Mouse (Mus musculus) thymus, postnatal 10 days (tissue): ENCODE results near the gene Fam240a.

Experiments
- DNase-seq, 2 experiments: peaks; one replicate each; pipeline ENCODE4 v3.0.0; 2021; ENCODE audit warnings: low spot score in 2 of 2

Gene Fam240a

GRCm38 (mm10) chr9:110945343-110945742 is 28.7 kb upstream of the Fam240a start:
- DNase-seq: no peak

DNA sequence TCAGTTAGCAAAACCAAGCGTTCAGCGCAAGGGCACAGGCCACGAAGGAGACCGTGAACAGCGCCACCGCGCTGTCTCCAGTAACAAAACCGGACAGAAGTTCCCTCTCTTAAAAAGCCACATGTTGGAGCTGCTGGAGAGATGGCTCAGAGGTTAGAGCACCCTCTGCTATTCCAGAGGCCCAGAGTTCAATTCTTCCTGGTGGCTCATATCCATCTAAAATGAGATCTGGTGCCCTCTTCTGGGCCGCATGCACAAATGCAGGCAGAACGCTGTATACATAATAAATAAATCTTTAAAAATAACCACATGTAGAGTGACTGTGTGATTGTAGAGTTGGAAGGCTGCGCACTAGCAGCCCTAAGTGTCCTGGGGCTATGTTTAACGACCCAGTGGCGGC is 27.6 kb upstream of the Fam240a start:
- peak in 1 of 2 experiments; percentile 34 for DNase-seq

DNA sequence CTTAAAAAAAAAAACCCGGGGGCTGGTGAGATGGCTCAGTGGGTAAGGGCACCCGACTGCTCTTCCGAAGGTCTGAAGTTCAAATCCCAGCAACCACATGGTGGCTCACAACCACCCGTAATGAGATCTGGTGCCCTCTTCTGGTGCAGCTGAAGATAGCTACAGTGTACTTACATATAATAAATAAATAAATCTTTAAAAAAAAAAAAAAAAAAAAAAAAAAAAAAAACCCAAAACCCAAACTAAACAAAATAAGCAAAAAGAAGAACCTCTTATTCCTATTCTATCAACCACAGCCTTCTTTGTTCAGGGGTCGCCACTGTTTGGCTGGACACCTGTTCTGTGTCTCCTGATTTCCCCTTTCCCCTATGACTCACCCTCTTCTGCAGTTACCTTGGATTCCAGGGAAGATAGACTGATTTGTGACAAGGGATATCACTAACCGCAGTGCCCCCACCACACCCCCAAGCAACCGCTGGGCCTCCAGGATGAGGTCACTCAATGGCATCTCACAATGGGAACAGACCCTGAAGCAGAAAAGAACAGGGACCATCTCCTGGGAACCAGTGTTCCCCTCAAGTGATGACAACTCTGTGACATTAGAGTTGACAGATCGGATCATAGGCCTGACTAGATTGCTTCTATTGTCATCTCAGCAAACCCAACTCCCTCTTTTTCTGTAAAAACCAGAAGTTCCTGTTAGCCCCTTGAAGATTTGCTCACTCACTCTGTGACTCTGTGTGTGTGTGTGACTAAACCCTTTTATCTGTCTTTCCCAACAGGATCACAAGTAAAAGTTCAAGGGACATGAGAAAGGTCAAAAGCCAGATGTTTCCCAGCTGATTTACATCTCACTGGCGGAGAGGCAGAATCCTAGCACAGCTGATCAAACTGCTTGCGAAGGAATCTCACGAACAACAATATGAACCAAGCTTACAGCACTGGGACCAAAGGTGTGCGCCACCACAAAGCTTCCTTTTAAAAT is 21.1 kb upstream of the Fam240a start:
- DNase-seq: no peak

DNA sequence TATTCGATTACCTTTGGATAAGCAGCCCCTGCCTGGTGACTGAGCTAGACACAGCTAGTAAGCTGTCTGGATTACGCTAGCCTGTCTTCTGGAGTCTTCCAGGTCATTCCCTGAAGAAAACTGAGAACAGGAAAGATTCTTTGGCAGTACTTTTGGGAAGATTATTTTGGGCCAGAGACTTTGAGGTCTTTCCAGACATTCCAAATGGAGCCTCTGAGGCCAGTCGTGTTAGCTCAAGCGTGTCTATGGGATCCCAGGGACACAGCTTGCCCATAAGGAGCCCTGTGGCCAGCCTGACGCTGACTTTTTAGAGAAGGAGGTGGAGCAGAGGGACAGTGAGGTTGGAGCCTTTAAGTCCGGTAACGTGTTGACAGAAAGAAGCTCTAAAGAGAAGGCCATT is 19.3 kb upstream of the Fam240a start:
- no peak for DNase-seq

GRCm38 (mm10) chr9:110933850-110934437 is 17.3 kb upstream of the Fam240a start:
- no peak for DNase-seq

DNA sequence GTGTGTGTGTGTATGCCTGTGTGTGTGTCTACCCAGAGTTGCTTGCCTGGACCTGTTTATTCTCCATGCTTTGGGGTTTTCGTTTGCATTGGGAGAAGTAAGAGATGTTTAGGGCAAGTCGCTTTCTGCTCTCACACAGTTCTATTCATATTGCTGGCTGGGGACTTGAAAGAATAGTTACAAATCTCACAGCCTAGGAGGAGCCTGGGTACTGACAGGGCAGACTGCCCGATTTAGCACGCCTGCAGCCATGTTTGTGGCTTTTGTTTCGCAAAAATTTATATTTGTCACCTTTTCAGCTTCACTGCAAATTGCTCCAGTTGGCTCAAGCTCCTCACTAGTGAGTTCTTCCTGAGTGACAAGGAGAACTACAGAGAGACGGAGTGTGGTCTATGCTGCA is 14.9 kb upstream of the Fam240a start:
- DNase-seq: no peak

DNA sequence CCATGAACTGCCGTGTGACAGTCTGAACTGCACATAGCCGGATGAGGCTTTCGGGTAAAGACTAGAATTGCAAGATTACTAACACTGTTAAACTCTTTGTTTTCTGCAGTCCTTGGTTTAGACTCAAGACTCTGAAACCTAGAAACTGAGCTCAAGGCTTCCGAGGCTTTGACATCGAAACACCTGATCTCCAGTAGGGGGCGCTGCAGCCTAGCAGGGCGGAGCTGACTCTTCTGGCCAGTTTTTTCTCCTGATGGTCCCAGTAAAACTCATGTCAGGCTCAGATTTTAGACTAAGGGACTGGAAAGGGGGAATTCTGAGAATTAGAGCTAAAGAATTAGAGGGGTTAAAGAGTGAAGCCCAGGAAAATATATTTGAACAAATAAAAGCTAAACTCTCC is 6.1 kb upstream of the Fam240a start:
- DNase-seq: peak; percentile 63 to 87

DNA sequence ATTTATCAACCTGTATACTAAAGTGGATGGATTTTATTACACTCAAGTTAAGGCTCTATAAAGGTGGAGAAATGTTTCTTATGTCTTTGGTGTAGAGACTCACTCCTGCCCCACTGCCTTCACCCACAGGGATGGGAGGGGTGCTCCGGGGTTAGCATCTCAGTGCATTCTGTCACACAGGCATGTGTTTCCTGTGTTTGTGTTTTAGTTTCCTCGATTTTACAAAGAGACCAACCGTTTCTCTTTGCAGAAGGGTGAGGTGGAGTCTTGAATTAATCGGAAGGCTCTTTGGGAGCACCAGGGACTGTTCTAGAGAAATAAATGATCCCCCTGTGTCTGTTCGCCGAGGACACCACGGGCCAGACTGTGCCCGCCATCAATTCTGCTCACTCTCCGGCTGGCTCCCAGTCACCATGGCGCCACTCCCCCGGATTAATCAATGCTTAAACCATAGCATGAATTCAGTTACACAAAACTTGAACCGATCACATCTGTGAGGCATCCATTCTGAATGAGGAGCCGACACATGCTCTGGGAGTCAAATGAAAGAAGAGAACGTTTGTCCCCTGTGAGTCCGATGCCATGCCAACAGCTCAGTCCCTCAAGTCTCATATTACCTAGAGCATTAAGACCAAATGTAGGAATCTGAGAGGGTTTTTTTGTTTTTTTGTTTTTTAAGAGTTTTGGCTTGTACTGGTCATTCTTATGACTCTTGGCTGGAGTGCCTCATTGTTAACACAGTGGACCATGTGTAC is 4.2 kb upstream of the Fam240a start:
- peak in 1 of 2 experiments; percentile 54 for DNase-seq

GRCm38 (mm10) chr9:110915466-110915865 is 1.2 kb downstream of the Fam240a start:
- no peak for DNase-seq

GRCm38 (mm10) chr9:110914631-110915236 is 1.9 kb downstream of the Fam240a start:
- peak in 1 of 2 experiments; percentile 12 for DNase-seq

DNA sequence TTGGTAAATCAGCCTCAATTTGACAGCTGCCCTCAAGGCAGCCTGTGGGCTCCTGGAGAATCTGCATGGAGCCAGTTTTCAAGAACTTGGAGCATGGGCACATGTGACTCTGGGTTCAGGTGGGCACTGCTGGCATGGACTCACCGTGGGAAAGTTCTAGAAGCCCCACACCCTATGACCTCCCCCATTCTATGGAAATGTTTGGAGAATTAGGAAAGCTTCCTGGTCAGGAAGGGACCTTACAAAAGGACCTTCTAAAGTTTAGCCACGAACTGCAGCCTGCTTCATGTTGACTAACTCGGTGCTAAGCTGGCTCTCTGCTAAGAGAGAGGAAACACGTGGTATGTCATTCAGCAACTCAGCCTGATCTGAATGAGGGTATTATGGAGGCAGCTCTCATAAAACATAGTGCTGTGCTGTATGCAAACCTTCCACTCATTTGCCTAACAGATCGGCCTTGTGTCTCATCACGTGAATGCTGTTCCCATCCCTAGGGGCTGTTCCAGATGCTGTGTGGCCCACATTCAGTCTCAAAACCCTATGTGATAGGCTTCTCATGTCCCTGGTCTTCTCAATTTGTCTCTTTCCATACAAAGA is 7.2 kb downstream of the Fam240a start:
- no peak for DNase-seq

- no peak for DNase-seq
These were observed 8.0 kb downstream of the Fam240a start for GRCm38 (mm10) chr9:110908631-110909016.

GRCm38 (mm10) chr9:110907838-110908630 is 8.6 kb downstream of the Fam240a start:
- DNase-seq: no peak

GRCm38 (mm10) chr9:110907201-110907837 is 9.3 kb downstream of the Fam240a start:
- peak in 1 of 2 experiments; percentile 60 for DNase-seq

DNA sequence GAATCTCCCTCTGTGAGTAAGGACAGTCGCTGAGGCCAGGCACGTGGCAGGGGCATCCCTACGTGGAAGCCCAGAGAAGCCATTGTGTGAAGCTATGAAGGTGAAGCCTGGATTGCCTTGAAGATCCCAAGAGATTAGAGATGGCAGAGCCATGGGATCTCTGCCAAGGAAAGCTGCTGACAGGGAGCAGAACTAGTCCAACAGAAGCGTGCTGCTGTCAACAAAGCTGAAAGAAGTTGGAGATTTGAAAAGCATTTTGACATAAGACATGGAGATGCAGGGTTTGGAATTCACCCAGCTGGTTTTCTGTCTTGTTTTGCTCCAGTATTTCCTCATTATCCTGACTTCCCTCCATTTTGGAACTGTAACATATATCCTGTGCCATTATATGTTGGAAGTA is 14.4 kb downstream of the Fam240a start:
- no peak for DNase-seq

DNA sequence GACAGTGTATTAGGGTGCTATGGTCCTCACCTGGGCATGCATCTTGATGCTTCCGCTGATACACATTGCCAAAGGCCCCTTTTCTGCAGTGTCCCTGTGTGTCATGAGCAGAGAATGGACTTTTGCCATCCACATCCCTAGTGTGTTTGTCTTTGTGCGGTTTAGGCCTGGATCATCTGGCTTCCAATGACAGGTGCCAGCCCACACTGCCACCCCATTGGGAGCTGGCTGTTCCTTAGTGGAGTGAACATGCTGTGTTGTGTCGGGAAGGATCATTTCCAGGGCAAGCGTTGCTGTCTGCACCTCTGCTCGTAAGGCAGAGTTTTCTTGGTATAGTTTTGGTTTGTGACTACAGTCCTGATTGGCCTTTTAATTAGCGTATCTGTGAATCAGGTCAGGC is 15.5 kb downstream of the Fam240a start:
- no peak for DNase-seq

DNA sequence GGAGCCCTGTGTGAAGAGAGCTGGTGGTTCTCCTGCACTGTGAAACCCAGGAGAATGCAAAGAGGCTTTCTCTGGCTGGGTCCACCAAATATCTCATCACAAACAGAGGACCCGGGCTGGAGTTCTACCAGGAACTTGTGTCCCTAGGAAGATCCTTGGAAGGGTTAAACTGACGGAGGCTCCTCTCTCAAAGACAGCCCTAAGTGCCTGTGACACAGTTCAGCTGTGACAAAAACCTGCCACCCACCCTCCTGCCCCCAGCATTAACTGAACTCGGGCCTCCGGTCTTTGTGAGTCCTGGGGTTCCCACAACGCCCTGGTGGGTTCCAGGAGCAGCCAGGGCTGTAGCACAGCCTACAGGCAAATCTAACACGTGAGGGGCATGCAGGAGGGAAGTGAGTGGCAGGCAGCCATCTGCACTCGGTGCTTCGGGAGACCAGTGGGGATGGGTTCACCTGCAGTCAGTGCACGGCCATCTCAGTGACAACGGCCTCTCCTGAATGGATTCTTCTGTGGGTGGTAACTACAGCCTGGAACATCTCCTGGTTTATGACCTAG is 17.1 kb downstream of the Fam240a start:
- no peak for DNase-seq

DNA sequence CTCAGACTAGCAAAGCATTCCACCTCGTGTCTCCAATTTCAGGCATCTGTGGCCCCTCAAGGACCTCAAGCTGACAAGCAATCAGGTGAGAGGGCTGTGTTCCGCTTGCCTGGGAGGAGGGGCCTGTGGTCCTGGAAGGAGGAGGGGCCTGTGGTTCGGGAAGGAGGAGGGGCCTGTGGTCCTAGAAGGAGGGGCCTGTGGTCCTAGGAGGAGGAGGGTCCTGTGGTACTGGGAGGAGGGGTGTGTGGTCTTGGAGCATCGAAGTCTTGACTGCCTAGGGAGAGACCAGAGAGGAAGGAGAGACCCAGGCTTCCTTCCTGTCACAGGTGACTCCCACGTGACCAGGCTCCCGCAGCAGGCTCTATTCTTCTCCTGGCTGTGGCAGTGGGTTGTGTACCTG is 20.1 kb downstream of the Fam240a start:
- peak; percentile 75 to 88 for DNase-seq

DNA sequence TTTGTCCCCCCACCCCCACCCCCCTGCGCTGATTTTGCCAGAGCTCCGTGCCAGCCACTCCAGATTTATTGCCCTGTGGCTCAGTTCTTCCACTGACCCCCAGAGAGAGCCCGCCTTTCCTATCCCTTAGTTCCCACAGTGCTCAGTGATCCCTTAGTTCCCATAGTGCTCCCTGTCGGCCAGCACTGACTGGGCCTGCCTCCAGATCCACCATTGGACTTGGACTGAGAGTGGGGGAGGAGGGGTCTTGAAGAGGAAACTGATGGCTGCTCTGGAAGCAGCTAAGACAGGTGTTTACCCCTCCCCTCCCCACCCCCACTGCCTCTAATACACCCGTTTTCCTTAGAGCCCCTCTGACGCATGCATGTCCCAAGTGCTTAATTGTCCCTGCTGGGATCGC is 20.7 kb downstream of the Fam240a start:
- DNase-seq: no peak

DNA sequence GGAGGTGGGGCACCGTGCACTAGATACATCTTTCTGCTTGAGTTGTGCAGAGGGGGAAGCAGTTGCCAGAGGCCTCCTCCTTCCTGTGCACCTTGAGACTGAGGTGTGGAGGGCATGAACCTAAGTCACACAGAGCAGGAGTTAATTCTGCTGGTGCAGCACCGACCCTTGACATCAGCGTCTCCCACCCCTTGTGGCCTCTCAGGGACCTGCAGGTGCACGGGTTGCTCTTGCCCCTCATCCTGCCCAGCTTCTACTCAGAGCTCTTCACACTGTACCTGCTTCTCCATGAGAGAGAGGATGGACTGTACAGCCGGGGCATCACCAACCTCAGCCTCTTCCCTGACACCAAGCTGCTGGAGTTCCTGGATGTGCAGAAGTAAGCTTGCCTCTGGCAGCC is 21.2 kb downstream of the Fam240a start:
- peak; percentile 75 to 79 for DNase-seq
